Mouse (Mus musculus) kidney, postnatal 36 days (tissue): Measurements from ENCODE around the gene Pex10.
A peak's percentile ranks its signal among the peaks of the same experiment; 100 is the strongest.

ENCODE experiments used
- DNase-seq, 2 experiments: peaks; one replicate each; pipeline ENCODE4 v3.0.0; 2021 to 2022; ENCODE audit warnings: mixed read lengths in 2 of 2

The Pex10 gene

GRCm38 (mm10) chr4:155094565-155094964, 27.7 kb downstream of the Pex10 start:
- DNase-seq: peak; percentile 48 to 80

GRCm38 (mm10) chr4:155095238-155095900, 28.6 kb downstream of the Pex10 start:
- DNase-seq: peak; percentile 89 to 92

- no peak for DNase-seq
These were observed 29.2 kb downstream of the Pex10 start for GRCm38 (mm10) chr4:155095967-155096366.

DNA sequence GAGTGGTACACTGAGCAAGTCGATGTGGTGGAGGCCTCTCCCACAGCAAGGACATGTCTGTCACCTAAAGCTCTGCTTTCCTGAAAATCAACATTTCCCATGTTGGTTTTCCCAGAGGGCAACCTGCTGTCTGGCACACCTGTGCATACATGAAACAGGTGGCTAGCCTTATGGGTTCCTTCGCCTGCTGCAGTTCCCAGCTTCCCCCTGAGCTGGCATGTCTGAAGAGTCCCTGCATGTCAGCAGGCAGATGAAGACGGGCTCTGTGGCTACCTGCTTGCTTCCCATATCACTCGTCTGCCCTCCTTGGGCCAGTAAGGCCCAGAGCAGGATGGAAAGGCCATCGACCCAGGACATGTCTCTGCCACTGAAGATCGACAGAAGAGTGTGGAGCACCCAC, 30.6 kb downstream of the Pex10 start:
- DNase-seq: no peak

- no peak for DNase-seq
These were observed 31.8 kb downstream of the Pex10 start for GRCm38 (mm10) chr4:155098572-155098971.

DNA sequence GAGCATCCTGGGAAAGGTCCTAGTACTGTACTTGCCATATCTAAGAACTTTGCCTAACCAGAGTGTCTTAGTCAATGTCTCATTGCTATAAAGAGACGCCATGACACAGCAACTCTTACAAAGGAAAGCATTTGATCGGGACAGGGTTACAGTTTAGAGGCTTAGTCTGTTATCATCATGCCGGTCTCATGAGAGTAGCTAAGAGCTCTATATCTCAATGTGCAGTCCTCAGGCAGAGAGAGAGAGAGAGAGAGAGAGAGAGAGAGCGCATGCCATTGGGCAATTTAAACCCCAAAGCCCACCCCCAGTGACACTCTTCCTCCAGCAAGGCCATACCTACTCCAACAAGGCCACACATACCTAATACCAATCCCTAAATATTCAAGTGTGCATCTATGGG, 41.1 kb downstream of the Pex10 start:
- no peak for DNase-seq

DNA sequence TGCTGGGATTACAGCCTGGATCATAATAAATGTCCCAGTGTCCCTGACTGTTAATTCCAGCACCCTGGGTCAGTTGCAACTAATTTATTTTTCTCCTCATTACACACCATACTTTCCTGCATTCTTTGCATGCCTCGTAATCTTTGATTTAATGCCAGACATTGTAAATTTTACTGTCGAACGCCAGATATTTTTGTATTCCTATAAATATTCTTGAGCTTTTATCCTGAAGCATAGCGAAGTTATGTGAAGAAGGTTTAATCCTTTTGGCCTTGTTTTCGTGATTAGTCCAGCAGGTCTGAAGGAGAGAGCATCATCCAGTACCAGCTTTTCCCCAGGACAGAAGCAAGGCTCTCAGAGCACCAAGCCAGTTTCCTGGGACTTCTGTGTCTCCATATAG, 42.7 kb downstream of the Pex10 start:
- DNase-seq: no peak

GRCm38 (mm10) chr4:155113766-155114410, 47.1 kb downstream of the Pex10 start:
- DNase-seq: no peak

GRCm38 (mm10) chr4:155116607-155117006, 49.8 kb downstream of the Pex10 start:
- DNase-seq: no peak

GRCm38 (mm10) chr4:155117396-155117978, 50.7 kb downstream of the Pex10 start:
- DNase-seq: no peak

- DNase-seq: no peak
These were observed 51.5 kb downstream of the Pex10 start for GRCm38 (mm10) chr4:155118278-155118677.

DNA sequence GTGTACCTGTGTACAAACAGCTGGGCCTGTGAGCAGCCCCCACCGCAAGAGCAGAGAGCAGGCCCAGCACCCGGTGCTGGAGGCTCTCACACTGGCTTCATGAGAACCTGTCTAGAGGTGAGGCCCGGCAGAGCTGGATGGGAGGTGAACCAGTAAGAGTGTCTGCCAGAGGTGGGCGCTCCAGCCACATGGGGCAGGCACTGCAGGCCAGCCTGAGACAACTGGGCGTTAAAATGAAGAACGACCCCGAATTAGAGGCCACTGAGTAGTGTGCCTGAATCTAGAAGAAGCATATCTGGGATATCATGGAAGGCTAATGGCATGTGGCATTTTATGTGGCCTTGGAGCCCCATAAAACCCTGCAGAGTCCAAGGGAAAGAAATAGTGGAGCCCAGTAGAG, 53.2 kb downstream of the Pex10 start:
- no peak for DNase-seq

DNA sequence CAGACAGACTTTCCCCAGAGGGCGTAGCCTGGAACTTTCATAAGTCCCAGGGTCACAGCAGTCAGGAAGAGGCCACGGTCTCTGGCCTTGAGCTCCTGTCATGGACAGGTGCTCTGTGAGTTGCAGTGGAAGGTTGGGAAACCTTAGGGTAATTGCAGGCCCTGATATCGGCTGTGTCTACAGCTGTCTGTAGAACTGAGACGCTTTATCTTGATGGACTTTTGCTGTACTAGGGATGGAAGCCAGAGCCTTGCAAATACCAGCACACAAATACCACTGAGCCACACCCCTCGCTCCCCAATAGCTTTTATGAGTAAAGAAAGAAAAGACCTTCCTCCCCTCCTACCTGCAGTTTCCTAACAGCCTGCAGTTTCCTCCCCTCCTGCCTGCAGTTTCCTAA, 53.8 kb downstream of the Pex10 start:
- no peak for DNase-seq

GRCm38 (mm10) chr4:155121222-155121621, 54.4 kb downstream of the Pex10 start:
- DNase-seq: no peak
